Mouse (Mus musculus): ENCODE data around the gene Abcc10. TPM values are rescaled to one million over a fixed set of nuclear protein-coding genes. Genes with fewer than 3 reads are reported as not detected.
A peak's percentile ranks its signal among the peaks of the same experiment; 100 is the strongest.

Gene Abcc10
- total RNA-seq (2021) = 1 to 10 TPM; 9.7 to 9.9 TPM

DNA sequence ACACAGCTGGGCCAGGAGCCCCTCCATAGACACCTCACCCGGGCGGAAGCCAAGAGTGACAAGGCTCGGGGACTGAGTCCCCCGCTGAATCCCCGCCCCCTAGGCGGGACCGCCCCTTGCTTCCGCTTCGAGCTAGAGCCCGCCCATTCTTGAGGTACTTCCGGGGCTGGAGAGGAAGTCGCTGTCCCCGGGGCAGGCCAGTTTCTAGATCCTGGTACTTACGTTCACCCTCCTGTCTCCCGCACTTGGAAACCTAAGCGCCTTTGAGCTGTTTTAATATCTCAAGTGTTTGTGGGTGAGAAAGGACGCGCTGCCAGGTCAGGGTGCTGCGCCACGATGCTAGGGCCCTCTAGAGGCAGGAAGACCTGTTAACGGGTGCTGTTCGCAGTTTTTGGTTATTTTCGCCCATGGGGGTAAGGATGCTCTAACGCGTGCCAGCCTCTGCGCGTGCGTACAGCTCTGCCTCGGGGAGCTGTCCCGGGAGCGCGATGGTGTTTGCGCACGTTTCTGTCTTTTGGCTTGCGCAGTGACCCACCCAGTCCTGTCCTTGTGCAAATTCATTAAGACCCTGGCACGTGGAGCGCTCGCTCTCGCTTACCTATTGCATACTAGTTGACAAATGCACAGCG lies at the start of gene Abcc10:
Abcc10 (minus strand) TSS at position 447 of the 629 bp plus-strand sequence.
- intact Hi-C loops (cut with DNase I) = no loop called here
- peak; percentile 97 for DNase-seq

DNA sequence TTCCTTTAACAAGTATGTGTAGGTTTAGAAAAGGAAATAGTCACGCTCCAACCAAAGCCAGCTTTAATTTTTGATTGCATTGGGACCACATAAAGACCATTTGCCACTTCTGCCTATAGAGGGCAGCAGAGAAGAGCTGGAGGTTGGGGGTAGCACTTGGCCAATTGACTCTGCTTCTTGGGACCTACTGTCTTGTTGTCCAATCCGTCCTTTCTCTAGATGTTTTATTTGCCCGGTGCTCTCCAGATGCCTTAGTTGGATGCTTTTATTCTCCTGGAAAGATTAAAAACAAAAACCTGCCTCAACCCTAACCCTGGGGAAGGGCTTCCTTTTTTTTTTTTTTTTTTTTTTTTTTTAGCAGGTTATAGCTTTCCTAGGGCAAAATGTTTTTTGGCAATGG lies 43.6 kb upstream of the Abcc10 start:
- peak; percentile 4 for DNase-seq
- intact Hi-C loops (cut with DNase I) = no loop called here

DNA sequence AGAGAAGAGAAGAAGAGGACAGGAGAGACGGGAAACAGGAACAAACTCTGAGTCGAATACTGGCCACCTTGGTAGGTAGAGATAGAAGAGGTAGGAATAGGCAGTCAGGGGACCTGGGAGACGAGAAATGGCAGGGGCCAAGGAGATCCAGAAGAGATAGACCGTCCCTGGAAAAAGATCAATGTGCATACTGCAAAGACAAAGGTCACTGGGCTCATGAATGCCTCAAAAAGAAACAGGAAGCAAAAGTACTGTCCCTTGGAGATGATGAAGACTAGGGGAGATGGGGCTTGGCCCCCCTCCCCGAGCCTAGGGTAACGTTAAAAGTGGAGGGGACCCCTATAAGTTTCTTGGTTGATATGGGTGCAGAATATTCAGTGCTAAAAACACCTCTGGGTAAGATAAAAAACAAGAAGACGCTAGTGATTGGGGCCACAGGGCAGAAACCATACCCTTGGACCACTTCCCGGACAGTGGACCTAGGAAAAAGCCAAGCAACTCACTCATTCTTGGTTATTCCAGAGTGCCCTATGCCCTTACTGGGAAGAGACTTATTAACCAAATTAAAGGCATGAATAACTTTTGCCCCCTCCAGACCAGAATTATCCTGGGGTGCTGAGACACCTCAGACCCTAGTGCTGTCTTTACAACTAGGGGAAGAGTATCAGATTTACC lies 23.0 kb upstream of the Abcc10 start:
- intact Hi-C loops (cut with DNase I) = no loop called here
- no peak for DNase-seq

DNA sequence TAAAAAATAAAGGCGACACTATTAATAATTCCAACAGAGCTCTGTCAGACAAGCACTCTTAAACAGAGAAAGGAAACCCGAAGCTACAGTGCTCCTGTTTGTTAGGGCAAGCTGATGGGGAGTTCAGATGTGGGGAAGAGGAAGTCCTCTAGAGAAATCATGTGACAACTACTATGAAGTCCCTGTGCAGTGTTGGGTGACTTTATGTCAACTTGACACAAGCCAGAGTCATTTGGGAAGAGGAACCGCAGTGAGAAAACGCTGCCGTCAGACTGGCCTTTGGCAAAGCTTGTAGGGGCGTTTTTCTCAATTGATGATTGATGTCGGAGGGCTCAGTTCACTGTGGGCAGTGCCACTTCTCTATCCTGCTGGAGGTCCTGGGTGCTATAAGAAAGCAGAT lies 13.1 kb upstream of the Abcc10 start:
- intact Hi-C loops (cut with DNase I) = no loop called here
- no peak for DNase-seq

DNA sequence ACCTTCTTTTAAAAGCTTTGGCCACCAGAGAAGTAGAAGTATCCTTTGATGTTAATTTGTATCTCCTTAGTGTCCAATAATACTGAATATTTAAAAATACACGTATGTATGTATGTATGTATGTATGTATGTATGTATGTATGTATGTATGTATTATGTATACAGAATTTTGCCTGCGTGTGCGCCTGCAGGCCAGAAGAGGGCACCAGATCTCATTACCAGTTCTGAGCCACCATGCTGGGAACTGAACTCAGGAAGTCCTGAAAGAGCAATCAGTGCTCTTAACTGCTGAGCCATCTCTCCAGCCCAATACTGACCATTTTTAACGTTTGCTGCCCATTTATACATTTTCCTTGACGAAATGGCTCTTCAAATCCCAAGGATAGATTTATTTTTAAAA lies 8.3 kb upstream of the Abcc10 start:
- DNase-seq = no peak

DNA sequence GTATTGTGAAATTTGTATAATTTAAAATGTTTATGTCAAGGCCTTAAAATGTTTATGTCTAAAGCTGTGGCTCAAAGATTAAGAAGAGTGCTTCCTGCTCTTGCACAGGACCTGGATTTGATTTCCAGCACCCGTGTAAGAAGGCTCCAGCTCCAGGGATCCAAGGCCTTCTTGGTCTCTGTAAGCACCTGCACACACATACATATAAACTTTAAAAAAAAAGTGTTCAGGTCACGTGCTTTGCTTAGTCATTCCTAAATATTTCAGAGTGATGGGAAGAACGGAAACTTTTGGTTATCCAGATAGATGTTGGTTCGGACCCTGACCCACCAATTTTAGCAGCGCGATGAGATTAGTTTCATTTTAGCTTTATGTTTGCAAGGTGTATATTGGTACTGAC lies 571 bp upstream of the Abcc10 start:
- no peak for DNase-seq
- intact Hi-C loops (cut with DNase I) = no loop called here

More for the DNA sequence above, 8.3 kb upstream of the Abcc10 start:
- intact Hi-C loops (cut with DNase I) = no loop called here

DNA sequence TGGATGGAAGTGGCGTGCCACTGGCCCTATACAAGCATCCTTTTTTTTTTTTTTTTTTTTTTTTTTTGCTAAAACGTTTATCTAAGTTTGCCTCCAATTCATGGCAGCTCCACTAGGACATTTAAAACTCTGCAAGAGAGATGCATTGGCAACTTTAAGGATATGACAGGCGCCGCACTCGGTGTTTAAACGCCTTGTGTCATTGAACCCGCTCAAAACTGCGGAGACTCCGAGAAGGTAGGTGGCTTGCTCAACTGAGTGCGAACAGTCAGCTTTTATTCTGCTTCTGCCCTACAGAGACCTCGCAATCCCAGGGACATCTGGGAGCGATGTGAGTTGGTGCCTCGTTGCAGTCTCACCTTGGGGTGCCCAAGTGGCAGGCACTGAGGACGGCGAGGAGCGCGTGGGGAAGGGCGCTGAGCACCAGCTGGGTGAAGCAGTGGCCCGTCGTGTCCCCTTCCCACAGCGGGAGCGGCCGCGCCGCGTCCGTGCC lies 693 bp downstream of the Abcc10 start:
- DNase-seq = no peak
- intact Hi-C loops (cut with DNase I) = no loop called here

DNA sequence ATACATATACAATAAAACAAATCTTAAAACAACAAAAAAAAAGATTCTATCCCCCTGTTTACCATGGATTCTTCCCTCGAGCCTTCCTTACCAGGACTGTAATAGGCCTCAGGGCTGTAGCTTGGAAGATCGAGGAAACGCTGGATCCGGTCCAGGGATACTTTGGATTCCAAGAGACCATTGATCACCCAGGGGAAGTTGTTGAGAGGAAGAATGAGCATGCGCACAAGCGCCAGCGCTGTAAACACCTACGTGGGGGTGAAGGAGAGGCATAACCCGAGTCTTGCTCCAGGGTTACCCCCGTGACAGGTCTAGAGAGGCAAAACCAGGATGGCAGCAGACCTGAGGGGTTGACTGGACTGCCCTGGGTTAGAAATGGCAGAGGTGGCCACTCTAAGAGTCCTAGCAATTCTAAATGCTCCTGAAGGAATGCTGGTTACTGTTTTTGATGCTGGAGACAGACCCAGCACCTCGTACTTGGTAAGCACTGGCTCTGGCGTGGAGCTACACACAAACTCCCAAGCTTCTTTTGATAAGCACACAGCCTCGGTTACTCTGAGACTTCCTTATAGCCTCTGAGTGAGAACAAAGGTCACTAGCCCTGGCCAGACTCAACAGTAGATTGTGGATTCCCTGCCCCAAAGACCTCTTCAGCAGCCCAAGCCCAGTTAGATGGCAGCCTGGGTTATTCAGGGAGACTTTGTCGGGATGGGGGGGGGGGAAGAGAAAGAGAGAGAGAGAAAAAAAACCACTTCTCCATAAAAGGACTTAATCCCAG lies 5.9 kb downstream of the Abcc10 start:
- DNase-seq = no peak
- intact Hi-C loops (cut with DNase I) = no loop called here

DNA sequence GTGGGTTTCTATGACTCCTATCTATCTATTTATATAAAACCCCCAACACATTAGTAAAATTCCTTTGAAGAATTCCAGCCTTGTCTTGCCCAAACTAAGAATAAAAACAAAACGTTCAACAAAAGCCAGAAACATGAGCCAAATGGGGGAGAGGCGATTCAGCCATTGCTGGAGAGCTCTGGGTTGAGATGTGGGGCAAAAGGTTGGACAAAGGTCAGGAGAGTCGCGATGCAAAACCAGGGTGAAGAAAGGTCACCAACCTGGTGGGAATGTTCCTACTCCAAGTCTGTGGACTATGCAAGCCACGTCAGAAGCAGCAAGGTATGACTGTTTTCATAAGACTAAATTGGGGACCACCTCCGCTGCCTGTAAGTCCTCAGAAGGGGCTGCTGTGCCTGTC lies 7.7 kb downstream of the Abcc10 start:
- intact Hi-C loops (cut with DNase I) = no loop called here
- DNase-seq = no peak

DNA sequence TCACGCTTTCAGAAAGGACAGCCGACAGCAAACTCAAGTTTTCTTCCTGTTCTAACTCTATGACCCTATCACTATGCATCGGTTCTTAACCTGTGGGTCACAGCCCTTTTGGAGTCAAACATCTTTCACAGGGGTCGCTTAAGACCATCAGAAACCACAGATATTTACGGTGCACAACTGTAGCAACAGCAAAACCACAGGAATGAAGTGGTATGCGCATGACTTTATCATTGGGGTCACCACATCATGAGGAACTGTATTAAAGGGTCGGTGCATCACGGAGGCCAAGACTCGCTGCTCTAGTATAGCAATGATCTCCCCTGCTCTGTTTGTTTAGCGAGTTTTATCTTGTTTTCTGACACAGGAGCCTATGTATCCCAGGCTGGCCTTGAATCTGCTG lies 12.3 kb downstream of the Abcc10 start:
- DNase-seq = no peak
- intact Hi-C loops (cut with DNase I) = no loop called here

DNA sequence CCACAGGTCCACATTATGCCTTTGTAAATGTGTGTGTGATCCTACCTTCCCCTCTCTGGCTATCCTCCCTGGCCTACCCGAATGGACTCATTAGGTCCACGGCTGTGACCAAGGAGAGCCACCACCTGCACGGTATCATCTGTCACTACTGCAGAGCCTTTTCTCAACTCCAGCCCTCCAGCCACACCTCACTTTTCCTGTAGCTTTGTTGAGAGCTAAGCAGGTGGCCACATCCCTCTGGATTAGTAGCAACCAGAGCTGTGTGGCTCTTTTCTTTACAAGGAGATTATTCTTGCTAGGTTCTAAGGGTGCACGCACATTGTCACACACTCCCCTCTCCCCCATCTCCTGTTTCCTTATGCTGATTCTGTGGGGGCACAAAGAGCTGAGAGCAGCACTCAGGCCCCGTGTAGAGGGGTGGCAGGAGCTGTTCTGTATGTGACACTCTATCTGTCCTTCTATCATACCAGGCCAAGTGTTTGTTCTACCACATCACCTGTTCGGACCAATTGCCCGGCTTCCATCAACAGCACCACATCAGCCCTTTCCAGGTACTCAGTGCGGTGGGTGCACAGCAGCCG lies 14.9 kb downstream of the Abcc10 start:
- DNase-seq = no peak
- intact Hi-C loops (cut with DNase I) = no loop called here

DNA sequence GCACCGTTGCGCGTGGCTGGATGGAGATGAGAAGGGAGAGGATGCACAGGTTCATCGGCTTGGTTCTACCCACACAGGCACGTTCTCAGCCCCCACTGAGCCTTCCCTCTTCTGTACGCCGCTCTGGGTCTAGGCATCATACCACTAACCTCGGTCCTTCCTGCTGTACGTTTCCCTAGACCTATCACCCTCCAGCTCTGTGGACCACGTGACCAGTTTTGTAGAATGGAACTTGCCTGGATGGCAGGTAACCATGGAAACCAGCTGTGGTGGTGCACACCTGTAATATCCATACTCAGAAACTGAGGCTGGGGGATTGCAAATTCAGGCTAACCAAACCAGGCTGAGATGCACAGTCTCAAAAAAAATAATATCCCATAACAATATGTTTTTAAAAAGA lies 17.6 kb downstream of the Abcc10 start:
- no peak for DNase-seq
- intact Hi-C loops (cut with DNase I) = no loop called here

DNA sequence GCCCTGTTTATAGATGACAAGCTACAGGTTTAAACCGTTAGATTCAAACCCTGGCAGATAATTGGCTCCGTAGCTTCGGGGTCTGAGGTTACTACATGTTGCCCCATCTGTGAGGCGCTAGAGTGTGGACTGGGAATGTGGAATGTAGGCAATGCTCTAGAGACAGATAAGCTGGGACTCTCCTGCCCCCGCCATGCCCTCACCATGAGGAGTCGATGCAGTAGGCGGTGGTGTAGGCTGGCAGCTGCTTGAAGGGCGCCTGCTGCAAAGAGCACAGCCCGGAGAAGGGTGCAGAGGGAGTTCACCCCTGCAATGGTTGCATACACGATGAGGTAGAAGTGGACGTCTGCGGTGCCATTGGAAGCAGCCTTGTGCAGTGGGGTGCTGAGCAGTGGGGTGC lies 18.3 kb downstream of the Abcc10 start:
- DNase-seq = no peak
- intact Hi-C loops (cut with DNase I) = no loop called here

DNA sequence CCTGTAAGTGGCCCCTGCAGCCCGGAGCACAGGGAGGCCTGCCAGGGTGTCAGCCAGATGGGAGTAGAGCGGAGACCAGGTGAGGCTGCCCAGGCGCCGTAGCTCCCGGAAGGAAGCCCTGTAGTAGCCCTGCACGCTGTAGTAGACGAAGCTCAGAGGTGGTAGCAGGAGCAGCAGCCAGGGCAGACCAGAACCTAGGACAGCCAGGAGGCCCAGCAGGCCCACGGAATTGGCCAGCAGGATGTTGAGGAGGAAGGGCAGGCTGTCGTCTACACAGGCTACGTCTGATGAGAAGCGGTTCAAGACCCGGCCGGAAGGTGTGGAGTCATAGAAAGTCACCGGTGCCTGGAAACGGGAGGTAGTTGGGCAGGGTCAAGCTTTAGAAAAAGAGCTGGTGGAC lies 21.2 kb downstream of the Abcc10 start:
- intact Hi-C loops (cut with DNase I) = no loop called here
- no peak for DNase-seq

DNA sequence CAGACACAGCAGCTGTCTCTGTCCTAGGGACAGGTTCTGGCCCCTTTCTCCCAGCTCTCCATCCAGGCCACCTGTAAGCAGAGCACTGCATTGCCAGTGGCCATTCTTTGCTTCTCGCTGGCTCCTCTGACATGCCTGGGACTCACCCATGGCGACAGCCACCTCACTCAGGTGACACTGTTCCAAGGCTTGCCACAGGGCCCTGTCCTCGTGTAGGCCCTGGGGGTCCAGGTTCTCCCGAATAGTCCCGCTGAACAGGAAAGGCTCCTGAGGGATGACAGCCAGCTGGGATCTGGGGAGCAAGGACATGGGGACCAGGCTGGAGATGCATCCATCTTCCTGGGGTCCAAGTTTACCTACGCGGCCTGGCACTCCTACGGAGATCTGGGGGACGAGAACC lies 24.0 kb downstream of the Abcc10 start:
- intact Hi-C loops (cut with DNase I) = no loop called here
- no peak for DNase-seq

DNA sequence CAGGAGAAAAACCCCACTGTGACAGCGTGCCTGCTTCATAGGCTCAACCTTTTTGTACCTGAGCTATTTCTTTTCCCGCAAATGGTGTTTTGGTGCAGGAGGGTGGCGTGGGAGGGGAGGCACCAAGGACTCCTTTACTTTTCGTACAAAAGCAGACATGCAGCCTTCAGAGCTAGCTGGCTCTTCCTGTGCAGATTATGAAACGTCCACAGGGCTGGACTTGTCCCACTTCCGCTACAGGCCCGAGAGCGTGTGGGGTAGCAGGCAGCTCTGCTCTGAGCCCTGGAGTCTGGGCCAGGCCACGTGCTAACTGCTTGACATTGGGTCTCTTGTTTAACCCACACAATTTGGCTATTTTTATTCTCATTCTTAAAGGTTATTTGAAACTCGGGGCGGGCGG lies 26.3 kb downstream of the Abcc10 start:
- DNase-seq = no peak
- intact Hi-C loops (cut with DNase I) = no loop called here

DNA sequence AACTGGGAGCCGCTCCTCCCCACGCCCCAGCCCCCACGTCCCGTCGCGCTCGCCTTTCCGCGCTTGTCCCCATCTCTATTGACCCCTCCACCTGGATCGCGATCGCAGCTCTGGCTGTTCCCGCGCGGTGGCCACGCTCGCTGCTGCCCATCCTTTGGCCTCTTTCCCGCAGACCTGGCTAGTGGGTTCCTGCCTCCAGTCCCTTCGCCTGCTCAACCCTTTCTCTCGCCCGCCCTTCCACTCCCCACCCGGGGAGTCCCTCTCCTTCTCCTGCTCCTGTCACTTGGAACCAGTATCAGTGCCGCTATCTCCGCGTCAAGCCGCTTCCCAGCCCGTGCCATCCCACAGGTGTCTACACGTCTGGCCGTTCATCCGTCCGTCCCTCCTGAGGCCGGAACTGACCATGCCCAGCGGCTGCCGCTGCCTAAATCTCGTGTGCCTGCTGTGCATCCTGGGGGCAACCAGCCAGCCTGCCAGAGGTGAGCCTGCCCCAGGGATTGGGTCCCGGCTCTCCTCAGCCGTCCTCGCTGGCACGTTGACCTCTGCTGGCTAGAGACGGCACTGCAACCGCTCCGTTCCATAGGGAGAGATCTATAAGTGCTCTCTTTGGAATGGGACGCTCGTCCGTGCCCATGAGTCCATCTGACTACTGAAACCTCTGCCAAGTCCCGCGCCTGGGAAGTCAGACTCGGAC lies 29.8 kb downstream of the Abcc10 start:
- intact Hi-C loops (cut with DNase I) = no loop called here
- DNase-seq = peak; percentile 81

DNA sequence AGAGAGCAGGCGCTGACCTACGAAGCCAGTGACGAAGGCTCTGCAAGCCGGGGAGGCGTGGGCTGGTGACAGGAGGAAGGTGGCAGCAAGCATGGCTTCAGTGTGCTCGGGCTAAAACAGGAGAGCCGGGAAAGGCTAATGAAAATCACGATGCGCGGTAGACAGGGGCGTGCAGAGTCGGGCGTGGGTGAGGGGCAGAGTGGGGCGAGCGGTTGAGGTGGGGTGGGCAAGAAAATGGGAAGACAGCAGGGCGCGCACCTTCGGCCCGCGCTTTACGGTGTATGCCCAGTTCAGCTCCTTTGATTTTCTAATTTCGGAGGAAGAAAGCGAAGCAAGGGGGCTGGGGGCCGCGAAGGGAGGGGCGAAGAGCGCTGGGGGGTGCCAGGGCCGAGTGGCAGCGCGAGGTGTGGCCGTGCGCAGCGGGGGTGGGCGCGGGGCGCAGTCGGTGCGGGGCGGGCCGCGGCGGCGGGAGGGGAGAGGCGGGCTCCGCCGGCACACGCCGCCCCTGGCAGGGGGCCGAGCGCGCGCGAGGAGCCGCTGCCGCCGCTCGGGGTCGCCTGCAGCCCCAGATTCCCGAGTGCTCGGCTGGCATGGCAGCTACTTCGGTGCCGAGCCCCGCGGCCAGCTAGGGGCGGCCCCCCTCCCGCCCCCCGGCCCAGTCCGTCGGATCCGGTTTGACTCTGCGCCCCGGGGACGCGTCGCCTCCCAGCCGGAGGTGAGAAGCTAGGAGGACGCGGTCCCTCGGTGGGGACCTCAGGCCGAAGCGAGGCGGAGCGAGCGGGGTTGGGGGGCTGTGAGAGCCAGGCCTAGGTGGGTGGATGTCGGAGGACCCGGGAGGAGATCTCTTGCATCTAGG lies 30.6 kb downstream of the Abcc10 start, which contains the start of gene Dlk2:
Dlk2 (plus strand) TSS at position 58 of the 856 bp plus-strand sequence.
- intact Hi-C loops (cut with DNase I) = no loop called here
- peak; percentile 21 for DNase-seq

DNA sequence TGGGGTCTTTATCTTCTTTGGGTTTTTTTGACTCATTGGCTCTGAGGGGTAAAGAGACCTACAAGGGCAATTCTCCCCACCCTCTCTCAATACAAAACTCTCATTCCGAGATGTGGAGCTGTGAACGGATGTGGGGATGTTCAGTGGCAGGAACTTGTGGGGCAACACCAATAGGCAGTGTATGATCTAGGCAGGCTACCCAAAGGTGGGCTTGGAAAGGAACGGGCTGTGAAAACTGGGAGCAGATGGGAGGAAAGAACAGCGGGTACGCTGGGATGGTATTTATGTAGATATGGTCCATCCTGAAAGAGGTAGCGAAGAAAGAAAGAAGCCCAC lies 31.2 kb downstream of the Abcc10 start:
- intact Hi-C loops (cut with DNase I) = no loop called here
- no peak for DNase-seq

DNA sequence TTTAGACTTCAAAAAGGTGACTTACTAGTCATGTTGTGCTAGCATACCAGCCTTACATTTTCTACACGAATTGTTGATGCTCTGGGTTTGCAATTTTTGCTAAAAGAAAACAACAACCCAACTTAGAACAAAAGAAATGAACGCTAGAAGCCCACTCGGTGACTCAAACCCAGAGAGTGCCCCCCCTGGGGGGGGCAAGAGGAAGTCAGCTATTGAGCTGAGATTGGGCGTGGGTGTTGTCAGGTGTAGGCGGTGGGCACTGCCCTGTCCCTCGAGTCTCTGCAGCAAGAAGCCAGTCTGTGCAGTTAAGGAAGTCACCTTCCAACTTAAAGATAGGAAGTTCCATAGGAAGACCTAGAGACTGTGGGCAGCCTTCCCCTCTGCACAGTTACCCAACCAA lies 31.6 kb downstream of the Abcc10 start:
- intact Hi-C loops (cut with DNase I) = no loop called here
- no peak for DNase-seq
